Mouse (Mus musculus) cerebellum, postnatal 10 days (tissue): ENCODE results near the gene Ss18l2.

Experiments
- DNase-seq, 2 experiments: peaks; one replicate each; pipeline ENCODE4 v3.0.0; 2021; ENCODE audit warnings: mixed read lengths in 2 of 2

Ss18l2 gene

DNA sequence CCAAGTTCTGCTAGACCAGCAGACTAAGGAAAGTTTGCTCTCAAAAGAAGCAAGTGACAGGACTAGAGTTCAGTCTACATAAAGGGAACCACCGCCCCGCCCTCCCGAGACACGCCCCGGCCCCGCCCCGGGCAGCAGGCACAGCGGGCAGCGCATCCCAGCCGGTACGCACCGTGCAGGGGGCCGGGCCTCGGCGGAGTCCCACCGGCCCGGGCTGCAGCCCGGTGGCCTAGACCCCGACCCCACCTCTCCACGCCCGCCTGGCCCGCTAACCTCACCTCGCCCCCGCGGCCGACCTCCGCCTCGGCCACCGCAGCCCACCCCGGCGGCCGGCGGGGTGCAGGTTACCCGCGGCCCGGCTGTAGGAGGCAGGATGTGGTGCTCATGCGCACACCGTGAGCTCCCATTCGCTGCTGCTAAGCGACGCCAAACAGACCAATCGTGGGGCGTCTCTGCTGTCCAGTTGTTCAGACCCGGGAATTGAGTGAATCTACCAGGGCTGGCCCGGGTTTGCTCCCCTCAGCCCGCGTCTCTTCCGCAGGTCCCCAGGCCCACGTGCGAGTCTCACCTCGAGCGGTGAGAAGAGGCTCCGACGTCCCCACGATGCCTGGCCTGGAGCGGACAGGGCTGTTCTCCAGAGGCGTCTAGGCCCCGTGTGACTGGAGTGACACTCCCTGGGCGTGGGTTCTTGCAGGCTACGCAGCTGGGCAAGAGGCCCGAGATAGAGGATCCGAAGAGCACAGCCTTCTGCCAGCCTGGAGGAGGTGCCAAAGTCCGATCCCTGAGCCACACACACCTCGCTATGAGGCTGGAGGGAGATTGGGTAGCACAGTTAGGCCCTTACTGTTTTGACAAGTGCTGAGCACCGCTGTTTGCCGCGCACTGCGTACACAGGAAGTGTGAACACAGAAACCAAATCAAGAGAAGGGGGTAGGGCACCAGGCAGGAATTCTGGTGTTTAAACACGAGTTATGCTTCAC, 5.2 kb upstream of the Ss18l2 start, which contains the start of gene Sec22c:
Gene Sec22c (minus strand): TSS at position 845 of the 980 bp plus-strand sequence.
- DNase-seq: peak; percentile 88 to 91

DNA sequence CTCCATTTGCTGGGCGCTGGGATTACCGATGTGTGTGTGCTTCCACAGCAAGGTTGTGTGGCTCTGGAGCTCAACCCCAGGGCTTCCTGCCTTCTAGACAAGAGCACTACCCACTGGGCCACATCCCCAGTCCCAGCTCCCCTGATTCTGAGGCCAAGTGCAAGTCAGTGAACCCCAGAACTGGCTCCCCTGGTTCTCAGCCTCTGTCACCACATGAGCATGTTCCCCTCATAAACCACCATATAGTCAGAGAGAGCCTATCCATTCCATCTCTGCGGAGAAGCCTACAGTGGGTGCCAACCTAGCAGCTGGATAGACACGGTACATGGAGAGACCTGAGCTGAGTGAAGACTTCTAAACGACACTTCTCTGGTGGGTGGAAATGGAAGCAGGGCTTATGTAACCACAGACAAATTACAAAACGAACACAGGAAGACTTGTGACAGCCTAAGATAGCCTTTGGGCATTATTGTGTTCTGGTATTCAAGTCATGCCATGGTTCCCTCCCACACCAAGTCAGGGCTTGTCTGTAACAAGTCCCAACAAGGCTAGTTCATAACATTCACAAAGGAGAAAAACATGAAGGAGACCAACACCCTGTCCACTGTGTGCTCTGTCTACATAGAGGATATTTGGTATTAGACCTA, 4.0 kb upstream of the Ss18l2 start:
- no peak for DNase-seq

DNA sequence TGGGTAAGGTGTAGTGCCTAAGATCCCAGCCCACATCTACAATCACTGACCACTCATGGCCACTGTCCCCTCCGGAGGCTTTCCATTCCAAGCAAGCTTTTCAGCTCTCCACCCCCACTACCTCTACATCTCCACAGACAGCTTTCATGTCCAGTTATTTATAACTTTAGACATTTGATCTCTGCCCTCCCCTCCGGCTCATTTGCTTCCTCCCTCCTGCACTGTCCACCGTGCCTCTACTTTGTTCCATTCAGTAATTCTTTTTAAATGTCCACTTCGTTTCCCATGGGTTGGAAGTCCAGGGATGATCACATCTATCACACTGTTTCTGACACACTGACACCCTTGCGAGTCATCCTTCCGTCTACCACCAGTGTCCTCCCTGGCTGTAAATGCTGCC, 2.3 kb upstream of the Ss18l2 start:
- DNase-seq: no peak

DNA sequence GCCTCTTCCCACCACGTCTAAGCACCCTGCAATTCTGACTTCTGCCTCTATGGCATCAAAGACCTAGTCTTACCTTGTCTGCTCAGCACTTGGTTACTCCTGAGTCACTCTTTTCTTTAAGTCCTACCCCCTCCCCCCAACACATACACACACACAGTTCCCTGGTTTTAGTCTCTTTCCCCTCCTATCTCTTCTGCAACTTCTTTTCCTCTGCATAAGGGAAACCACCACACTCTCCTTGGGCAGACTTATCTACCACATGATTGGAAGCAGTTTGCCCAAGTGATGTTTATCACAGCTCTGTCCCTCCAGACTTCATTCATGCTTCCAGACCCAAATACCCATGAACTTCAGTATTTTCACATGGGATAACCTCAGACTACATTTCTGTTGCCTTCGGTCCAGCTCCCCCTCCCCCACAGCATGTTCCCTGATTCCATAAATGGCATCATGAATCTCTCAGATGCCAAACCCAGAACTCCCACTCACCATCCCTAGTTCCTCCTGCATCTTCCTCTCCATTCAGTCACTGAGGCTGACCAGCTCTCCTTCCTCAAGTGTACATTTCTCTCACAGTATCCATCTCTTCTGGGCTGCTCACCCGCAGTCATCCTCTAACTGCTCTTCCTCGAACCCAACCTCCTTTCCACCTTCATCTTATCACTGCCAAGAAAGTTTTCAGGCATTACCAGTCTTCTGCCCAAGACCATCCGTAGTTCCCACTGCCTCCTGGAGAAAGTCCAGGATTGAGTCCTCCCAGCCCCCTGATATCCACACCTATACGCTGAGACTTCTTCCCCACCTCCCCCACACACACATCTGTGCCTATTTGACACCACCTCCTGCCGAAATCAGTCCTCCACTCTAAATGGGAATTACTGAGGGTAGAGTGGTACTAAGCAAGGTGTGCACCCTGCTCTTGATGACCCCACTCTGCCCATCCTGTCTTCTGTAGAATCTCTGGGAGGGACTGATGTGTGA, 1.3 kb upstream of the Ss18l2 start:
- no peak for DNase-seq

GRCm38 (mm10) chr9:121710584-121710975, 451 bp downstream of the Ss18l2 start:
- no peak for DNase-seq

DNA sequence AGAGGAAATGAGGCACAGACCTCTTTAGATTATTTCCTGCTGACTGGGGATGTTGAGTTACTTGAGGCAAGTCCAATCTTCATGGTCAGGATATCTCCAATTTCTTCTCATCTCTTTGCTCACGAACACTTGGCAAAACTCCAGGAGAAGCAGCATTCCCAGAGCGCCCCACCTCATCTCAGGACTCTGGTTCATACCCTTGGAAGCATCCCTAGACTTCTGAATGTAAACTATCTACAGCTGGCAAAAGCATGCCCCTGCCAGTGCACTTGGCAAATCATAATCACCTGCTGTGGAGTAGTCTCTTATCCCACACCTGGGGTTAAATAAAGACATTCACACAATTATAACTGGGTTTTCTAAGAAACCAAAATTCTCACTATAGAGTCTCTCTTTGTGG, 6.9 kb downstream of the Ss18l2 start:
- peak in 1 of 2 experiments; percentile 39 for DNase-seq

- peak in 1 of 2 experiments; percentile 40 for DNase-seq
Observed at GRCm38 (mm10) chr9:121718070-121718705, 8.1 kb downstream of the Ss18l2 start.

DNA sequence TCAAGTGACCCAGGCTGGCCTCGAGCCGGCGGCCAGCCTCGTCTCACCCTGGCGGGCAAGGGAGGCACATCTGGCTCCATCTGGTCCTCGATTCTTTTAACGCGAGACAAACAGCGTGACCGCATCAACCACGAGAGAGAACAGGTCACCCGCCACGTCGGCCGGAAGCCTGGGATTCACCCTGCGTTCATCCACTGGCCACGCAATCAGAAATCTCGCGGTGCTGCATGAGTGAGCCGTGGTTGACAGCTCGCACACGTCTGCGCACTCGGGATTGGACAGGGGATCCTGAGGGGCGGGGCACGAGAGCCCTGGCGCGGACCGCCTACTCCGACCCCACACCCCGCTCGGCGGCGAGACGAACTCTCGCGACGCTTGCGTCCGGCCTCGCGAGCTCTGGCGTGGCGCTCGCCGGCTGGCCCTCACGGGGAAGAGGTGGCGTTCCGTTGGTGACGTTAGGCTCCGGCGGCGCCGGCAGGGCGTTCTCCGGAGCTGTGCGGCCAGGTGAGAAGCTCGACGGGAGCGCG, 8.7 kb downstream of the Ss18l2 start, which contains the start of gene Nktr:
Gene Nktr (plus strand): TSS at position 378 of the 527 bp plus-strand sequence.
- peak; percentile 98 to 99 for DNase-seq

DNA sequence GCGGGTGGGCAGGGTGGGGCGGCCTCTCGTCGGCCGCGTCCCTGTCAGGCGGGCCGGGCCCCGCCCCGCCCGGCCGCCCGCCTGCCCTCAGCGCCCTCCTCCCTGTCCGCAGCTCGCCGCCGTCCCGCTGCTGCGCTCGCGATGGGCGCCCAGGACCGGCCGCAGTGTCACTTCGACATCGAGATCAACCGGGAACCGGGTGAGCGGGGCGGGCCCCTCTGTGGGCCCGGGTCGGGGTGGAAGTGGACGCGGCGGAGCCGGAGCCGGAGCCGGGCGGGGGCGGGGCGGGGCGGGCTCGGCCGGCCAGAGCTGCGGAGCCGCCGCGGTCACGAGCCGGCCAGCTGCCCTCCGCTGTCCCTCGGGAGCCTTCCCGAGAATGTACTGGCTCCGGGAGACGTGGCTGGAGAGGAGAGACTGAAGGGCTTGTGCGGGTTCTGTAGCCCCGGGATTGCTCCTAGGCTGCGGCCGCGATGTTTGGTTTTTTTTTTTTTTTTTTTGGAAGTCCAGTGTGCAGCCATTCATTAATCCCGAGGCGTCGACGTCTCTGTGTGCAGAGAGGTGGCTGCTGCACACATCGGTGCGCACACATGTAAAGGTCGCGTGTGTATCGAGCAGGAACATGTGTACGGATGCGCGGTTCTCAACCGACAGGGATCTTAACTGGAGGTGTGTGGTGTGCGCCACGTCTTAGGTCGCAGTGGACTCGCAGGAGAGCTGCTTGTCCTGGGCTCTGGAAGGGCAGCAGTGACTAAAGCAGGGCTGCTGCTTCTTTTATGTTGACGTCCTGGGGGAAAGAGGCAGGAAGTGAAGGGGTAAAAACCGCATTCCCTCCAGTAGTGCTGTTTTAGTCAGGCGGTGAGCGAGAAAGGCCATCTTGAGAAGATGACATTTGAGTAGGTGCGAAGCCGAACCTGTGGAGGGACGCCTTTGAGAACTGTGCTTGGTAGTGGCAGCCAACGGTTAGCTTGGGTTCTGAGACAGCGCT, 9.5 kb downstream of the Ss18l2 start:
- DNase-seq: peak; percentile 74 to 75

GRCm38 (mm10) chr9:121740490-121740889, 30.4 kb downstream of the Ss18l2 start:
- DNase-seq: no peak

GRCm38 (mm10) chr9:121741168-121741567, 31.0 kb downstream of the Ss18l2 start:
- DNase-seq: no peak

DNA sequence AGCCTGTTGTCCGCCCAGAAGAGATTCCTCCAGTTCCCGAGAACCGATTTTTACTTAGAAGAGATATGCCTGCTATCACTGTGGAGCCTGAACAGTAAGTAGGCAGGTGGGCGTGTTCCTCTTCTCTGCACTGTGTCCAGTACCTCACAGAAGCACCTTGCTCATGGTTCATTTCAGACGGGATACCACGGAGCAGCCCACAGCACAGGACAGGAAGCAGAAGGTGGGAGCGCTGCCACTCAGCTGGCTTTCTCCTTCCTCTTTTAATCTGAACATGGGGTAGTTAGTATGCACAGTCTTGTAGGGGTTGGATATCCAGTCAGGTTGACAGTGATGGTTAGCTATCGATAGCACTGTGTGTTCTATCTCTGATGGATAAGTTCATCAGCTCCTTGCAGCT, 33.9 kb downstream of the Ss18l2 start:
- no peak for DNase-seq

- no peak for DNase-seq
Observed at GRCm38 (mm10) chr9:121752774-121753173, 42.6 kb downstream of the Ss18l2 start.

DNA sequence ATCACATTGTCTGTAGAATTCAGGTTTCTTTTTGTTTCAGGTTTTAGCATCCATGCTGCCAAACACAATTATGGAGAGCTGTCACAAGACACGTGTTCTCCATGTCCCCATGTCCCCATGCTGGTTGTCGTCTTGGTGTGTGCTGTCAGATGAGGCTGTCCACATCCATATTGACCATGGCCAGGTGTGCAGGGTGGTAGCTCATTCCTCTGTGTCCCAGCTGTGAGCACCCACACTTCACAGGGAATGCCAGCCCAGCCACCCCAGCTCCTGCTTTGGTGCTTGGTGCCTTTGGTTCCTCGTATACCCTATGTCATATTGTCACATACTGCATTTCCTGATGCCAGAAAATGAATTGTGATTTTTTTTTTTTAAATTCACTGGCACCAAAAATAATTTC, 44.5 kb downstream of the Ss18l2 start:
- DNase-seq: no peak

DNA sequence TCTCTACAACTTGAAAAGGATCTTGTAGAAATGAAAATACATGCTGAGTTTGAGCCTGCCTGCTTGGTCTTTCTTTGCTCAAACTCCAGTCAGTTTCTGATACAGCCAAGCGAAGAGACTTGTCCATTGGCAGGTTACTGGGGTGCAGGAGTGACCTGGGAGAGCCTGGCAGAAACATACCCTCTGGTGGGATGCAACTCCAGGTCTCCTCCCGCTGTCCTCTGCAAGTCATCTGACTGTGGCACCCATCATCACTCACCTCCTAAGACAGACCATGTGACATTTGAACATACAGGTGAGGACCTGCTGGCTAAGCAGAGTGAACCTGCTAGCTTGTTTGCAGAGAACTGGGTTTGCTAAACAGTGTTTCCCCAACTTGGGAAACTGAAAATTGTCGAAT, 46.7 kb downstream of the Ss18l2 start:
- no peak for DNase-seq

DNA sequence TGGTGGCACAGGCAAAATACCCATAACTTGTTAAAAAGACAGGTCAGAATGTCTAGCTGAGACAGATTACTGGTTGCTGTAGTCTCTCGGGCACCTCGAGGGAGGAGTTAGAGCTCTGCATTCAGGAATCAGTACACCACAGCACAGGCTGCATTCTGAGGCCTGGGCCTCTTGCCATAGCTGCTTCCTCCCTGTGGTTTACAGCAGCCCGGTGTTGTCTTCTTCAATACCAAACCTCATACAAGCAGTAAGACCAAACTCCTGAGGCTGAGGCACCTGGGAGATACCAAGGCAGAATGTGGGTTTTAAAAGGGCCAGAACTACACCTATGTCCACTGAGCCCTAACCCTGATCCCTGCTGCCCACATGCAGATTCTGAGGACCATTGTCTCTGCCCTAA, 47.3 kb downstream of the Ss18l2 start:
- DNase-seq: peak; percentile 49

- DNase-seq: peak; percentile 48 to 53
Observed at GRCm38 (mm10) chr9:121757835-121758814, 48.0 kb downstream of the Ss18l2 start.

DNA sequence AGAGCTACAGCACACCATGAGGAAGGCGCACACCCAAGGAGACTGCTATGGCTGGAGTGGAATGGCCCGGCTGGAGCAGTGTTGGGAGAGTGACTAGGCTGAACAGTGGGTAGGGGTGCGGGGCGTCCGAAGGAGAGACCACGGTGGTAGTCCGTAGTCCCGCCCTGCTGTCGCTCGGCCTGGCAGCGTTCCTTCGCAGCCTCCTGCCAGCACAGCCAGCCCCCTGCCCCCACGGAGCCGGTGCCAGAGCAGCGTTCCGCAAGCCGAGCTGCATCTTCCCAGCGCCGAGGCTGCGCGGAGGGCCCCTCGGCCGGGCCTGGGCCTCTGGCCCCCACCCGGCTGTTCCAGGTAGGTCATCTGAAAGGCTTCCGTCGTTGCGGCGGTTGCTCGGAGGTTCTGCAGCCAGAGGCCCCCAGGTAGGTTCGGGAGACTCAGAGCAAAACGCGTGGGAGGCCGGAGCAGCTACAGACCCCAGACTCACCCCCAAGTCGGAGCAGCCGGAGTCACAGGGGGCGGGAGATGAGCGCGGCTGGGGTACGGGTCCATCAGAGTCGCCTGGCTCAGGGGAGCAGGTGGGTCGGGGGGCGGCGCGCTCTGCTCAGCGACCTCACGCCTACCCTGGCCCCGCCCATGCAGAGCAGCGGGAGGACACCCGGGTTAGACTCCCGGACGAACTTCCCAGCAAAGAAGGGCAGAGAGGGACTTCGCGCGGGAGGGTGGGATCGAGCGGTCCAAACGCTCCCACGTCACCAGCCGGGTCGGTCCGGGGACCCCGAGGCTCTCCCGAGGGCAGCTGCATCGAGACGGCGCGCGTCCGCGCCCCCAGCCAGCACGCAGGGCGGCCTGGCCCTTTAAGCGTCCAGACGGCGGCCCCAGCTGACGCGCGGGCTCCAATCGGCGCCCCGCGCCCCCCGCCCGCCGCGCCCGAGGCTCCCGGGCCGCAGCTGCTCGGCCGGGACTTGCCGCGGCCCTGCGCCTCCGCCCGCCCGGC, 49.3 kb downstream of the Ss18l2 start, which contains the start of gene Zfp651:
Gene Zfp651 (plus strand): TSS at position 240 of the 991 bp plus-strand sequence.
- DNase-seq: peak; percentile 86 to 88
